Mouse (Mus musculus): ENCODE measurements around the gene Ofd1. TPM values are rescaled to one million over a fixed set of nuclear protein-coding genes. Genes with fewer than 3 reads are reported as not detected.

The Ofd1 gene
- polyA plus RNA-seq, 1 experiment from 2014 or later = 7.5 TPM

DNA sequence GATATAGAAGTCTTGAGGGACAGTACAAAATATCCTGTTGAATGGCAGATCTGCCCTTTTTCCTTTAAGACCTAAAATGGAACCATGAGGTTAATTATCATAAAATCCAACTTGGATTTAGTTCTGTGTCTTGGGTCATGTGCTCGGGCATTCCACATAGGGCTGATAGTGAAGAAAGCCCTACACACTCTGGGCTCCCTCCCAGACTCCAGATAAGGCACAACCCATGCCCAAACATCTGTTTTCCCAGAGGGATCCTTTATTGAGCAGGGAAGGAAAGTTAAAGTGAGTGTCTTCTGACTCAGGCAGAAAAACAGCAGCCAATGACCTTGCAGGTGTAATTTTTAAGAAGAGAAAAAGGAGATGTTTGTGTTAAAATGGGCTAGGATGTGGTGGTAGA is 85.6 kb downstream of the Ofd1 start:
- no peak for DNase-seq (ENCODE audit: low spot score)
- Histone ChIP-seq H3K9ac (ENCODE audit: low read length) (no peak overlapping the region), H3K27me3 (replicated peaks; ENCODE audit: control insufficient read depth, insufficient read depth, low read length) (peaks cover 2% of the 10 kb centered on the region; the same call in 1 of the 2 replicates), H3K4me2 (ENCODE audit: low read length) (no peak overlapping the region), H3K36me3 (ENCODE audit: control insufficient read depth, insufficient read depth, low read length) (no peaks in the 10 kb centered on the region), H3K9me3 (ENCODE audit: control insufficient read depth, low read length) (no peaks in the 10 kb centered on the region), H3K27ac (ENCODE audit: low read depth) (no peak overlapping the region), H3K4me3 (ENCODE audit: low read depth, low read length) (no peak overlapping the region), H3K4me1 (replicated peaks; ENCODE audit: control insufficient read depth, insufficient read depth, low read length) (no peaks in the 10 kb centered on the region)
- ATAC-seq (replicated peaks; ENCODE audit: low FRiP score, low TSS enrichment, low read depth) = no peak
- WGBS = 61% methylated on average over 1 of the region's 1 CpGs

DNA sequence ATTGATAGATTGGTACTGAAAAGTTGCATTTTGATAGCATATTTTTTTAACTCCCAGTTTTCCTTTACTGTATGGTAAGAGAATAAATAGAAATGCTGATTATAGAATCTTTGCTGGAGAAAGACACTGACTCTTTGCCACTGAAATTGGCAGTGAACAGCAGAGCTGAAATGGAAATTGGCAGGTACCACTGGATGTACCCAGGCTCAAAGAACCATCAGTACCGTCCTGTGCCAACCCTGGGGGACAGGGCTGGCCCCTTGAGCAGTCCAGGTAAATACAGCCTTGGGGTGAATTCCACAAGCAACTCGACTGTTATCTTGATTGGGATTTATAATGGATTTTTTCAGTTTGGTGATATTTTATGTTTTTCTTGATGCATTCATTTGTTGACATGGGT is 87.1 kb downstream of the Ofd1 start:
- no peak for ATAC-seq (replicated peaks; ENCODE audit: low FRiP score, low TSS enrichment, low read depth)
- Histone ChIP-seq H3K4me2 (ENCODE audit: low read length) (no peak overlapping the region), H3K4me1 (replicated peaks; ENCODE audit: control insufficient read depth, insufficient read depth, low read length) (no peaks in the 10 kb centered on the region), H3K36me3 (ENCODE audit: control insufficient read depth, insufficient read depth, low read length) (no peaks in the 10 kb centered on the region), H3K27me3 (replicated peaks; ENCODE audit: control insufficient read depth, insufficient read depth, low read length) (peaks cover 3% of the 10 kb centered on the region; the same call in 1 of the 2 replicates), H3K27ac (ENCODE audit: low read depth) (no peak overlapping the region), H3K9me3 (ENCODE audit: control insufficient read depth, low read length) (no peaks in the 10 kb centered on the region), H3K4me3 (ENCODE audit: low read depth, low read length) (no peak overlapping the region), H3K9ac (ENCODE audit: low read length) (no peak overlapping the region)
- WGBS = 43% methylated on average over 2 of the region's 2 CpGs
- no peak for DNase-seq (ENCODE audit: low spot score)

DNA sequence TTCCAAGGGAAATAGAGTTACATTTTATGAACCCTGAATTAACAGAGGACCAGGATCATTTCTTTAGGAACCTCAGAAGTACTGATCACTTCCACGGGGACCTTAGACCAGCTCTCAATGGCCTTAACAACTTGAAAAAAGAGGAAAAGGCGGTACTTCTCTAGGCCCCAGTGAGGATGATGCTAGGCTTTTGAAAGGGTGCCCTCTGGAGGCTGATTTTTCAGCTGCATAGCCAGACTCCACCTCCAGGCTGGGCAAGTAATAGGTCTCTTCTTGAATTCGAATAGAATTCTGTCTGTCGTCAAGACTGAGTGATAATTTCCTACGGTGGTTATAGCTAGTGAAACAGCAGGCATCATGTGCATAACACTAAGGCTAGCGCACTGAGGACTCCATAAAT is 88.7 kb downstream of the Ofd1 start:
- WGBS = 28% methylated on average over 6 of the region's 6 CpGs
- H3K9me3 ChIP-seq (ENCODE audit: control insufficient read depth, low read length) = no peaks in the 10 kb centered on the region

DNA sequence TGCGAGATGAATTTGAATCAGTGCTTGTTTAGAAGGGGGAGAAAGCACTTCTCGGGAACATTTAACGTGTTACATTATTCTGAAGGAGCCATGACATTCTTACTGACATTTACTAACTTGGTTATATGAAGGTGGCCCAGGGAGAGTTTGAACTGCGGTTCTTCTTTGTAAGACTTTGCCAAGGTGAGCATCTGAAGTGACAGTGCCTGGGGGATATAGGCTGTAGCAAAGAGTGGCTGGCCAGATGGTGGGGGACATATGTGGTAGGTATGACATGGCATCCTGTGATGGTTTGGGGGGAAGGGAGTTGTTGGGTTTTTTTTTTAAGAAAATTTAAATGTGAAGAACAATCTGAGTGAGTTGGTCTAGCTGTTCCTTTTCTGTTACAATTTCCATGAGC is 91.9 kb downstream of the Ofd1 start:
- Histone ChIP-seq H3K36me3 (ENCODE audit: control insufficient read depth, insufficient read depth, low read length) (no peaks in the 10 kb centered on the region), H3K27me3 (replicated peaks; ENCODE audit: control insufficient read depth, insufficient read depth, low read length) (peaks cover 7% of the 10 kb centered on the region; the same call in 1 of the 2 replicates), H3K4me3 (ENCODE audit: low read depth, low read length) (no peak overlapping the region), H3K4me1 (replicated peaks; ENCODE audit: control insufficient read depth, insufficient read depth, low read length) (no peaks in the 10 kb centered on the region), H3K27ac (ENCODE audit: low read depth) (no peak overlapping the region), H3K9me3 (ENCODE audit: control insufficient read depth, low read length) (no peaks in the 10 kb centered on the region), H3K9ac (ENCODE audit: low read length) (no peak overlapping the region), H3K4me2 (ENCODE audit: low read length) (no peak overlapping the region)
- DNase-seq (ENCODE audit: low spot score) = no peak
- WGBS = 83% methylated on average over 4 of the region's 4 CpGs
- ATAC-seq (replicated peaks; ENCODE audit: low FRiP score, low TSS enrichment, low read depth) = no peak

More for the DNA sequence above, 88.7 kb downstream of the Ofd1 start:
- Histone ChIP-seq H3K4me3 (ENCODE audit: low read depth, low read length) (no peak overlapping the region), H3K27me3 (replicated peaks; ENCODE audit: control insufficient read depth, insufficient read depth, low read length) (peaks cover 4% of the 10 kb centered on the region; the same call in 1 of the 2 replicates), H3K4me1 (replicated peaks; ENCODE audit: control insufficient read depth, insufficient read depth, low read length) (no peaks in the 10 kb centered on the region), H3K27ac (ENCODE audit: low read depth) (no peak overlapping the region), H3K9ac (ENCODE audit: low read length) (no peak overlapping the region), H3K36me3 (ENCODE audit: control insufficient read depth, insufficient read depth, low read length) (no peaks in the 10 kb centered on the region), H3K4me2 (ENCODE audit: low read length) (no peak overlapping the region)
- ATAC-seq (replicated peaks; ENCODE audit: low FRiP score, low TSS enrichment, low read depth) (no peak), DNase-seq (ENCODE audit: low spot score) (peak; percentile 62)

DNA sequence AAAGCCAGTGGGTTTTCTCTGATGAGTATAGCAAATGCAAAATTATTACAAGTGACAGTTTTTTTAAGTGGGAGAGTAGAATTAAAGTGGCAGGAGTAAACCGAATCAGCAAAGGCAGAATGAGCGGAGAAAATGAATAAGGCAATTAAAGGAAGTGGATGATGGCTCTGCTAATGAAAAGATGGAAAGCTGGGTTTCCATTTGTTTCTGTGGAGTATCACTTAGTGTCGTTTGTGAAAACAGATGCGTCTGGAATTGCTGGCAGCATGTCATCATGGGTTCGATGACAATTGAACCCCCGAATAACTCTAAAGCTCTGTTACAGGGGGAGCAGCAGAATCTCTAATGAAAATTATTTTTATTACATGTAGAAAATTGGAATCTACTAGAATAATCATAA is 92.4 kb downstream of the Ofd1 start:
- H3K27me3 ChIP-seq (replicated peaks; ENCODE audit: control insufficient read depth, insufficient read depth, low read length) = peaks cover 7% of the 10 kb centered on the region; the same call in 1 of the 2 replicates
- no peak overlapping the region for H3K9ac ChIP-seq (ENCODE audit: low read length)
- no peaks in the 10 kb centered on the region for H3K4me1 ChIP-seq (replicated peaks; ENCODE audit: control insufficient read depth, insufficient read depth, low read length)
- ATAC-seq (replicated peaks; ENCODE audit: low FRiP score, low TSS enrichment, low read depth) = no peak
- H3K9me3 ChIP-seq (ENCODE audit: control insufficient read depth, low read length) = no peaks in the 10 kb centered on the region
- no peaks in the 10 kb centered on the region for H3K36me3 ChIP-seq (ENCODE audit: control insufficient read depth, insufficient read depth, low read length)
- no peak for DNase-seq (ENCODE audit: low spot score)
- no peak overlapping the region for H3K27ac ChIP-seq (ENCODE audit: low read depth)
- H3K4me3 ChIP-seq (ENCODE audit: low read depth, low read length) = no peak overlapping the region
- WGBS = 68% methylated on average over 6 of the region's 6 CpGs
- no peak overlapping the region for H3K4me2 ChIP-seq (ENCODE audit: low read length)

DNA sequence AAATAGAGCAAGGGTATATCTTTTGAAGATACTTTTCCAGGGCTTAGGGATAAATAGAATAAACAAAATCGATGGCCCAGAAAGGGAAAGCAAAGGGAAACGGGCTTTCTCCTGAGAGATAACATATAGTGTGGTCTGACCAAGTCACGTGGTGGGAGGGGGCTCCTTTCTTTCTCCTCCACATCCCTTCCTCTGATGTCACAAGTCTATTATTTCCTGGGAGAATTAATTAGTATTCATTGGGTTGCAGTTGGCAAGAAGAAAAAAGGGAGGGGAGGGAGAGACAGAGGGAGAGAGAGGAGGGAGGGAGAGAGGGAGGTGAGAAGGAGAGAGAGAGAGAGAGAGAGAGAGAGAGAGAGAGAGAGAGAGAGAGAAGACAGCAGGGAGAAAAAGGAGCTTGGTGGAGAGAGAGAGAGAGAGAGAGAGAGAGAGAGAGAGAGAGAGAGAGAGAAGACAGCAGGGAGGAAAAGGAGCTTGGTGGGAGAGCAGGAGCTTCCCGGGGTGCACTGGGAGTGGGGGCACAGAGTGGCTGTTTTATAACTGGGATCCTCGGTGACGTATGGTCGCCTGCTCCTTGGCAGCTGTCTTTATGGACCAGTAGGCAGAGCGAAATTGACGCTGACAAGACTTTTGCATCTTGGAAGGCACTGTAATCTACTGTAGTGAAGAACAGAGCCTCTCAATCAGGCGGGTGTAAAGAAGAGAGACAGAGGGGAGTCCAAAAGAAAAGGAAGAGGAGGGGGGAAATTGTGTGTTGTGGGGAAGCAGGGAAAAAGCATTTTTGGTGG is 96.1 kb downstream of the Ofd1 start:
- Histone ChIP-seq H3K9ac (ENCODE audit: low read length) (no peak overlapping the region), H3K4me2 (ENCODE audit: low read length) (peak overlapping the region; percentile 31)

DNA sequence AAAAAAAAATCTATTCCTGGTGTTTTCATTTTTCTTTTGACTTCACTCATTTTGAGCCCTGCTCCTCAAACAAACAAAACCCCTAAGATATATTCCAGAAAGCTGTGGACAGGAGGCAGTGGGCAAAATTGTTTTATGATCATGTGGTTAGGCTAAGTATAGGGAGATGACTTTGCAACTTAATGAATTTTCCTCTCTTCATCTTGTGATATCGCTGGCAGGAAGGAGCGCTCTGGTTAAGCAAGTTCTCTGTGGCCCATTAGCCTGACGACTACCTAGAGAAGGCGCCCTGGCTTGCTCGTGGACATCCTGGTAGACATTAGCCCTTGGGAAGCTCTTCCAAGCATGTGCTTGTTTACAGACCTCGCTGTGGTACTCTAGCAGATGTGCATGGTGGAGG is 98.7 kb downstream of the Ofd1 start:
- Histone ChIP-seq H3K4me3 (ENCODE audit: low read depth, low read length) (no peak overlapping the region), H3K36me3 (ENCODE audit: control insufficient read depth, insufficient read depth, low read length) (no peaks in the 10 kb centered on the region), H3K4me2 (ENCODE audit: low read length) (no peak overlapping the region), H3K9ac (ENCODE audit: low read length) (no peak overlapping the region), H3K9me3 (ENCODE audit: control insufficient read depth, low read length) (no peaks in the 10 kb centered on the region), H3K4me1 (replicated peaks; ENCODE audit: control insufficient read depth, insufficient read depth, low read length) (no peaks in the 10 kb centered on the region), H3K27ac (ENCODE audit: low read depth) (no peak overlapping the region), H3K27me3 (replicated peaks; ENCODE audit: control insufficient read depth, insufficient read depth, low read length) (0 out of 2 replicates have a peak, but pooled peaks cover 3% of the 10 kb centered on the region)
- DNase-seq (ENCODE audit: low spot score) (no peak), ATAC-seq (replicated peaks; ENCODE audit: low FRiP score, low TSS enrichment, low read depth) (no peak)
- 77% methylated on average over 6 of the region's 6 CpGs for WGBS

More for the DNA sequence above, 96.1 kb downstream of the Ofd1 start:
- WGBS = 18% methylated on average over 10 of the region's 10 CpGs
- Histone ChIP-seq H3K4me3 (ENCODE audit: low read depth, low read length) (peak overlapping the region; percentile 10; the same call in 1 of the 2 replicates), H3K27ac (ENCODE audit: low read depth) (no peak overlapping the region), H3K27me3 (replicated peaks; ENCODE audit: control insufficient read depth, insufficient read depth, low read length) (0 out of 2 replicates have a peak, but pooled peaks cover 7% of the 10 kb centered on the region), H3K36me3 (ENCODE audit: control insufficient read depth, insufficient read depth, low read length) (no peaks in the 10 kb centered on the region), H3K4me1 (replicated peaks; ENCODE audit: control insufficient read depth, insufficient read depth, low read length) (no peaks in the 10 kb centered on the region), H3K9me3 (ENCODE audit: control insufficient read depth, low read length) (no peaks in the 10 kb centered on the region)
- DNase-seq (ENCODE audit: low spot score) = no peak
- ATAC-seq (replicated peaks; ENCODE audit: low FRiP score, low TSS enrichment, low read depth) = no peak
